Mouse (Mus musculus) megakaryocyte, embryonic 14.5 days (primary cell): ENCODE data around the gene Slc22a23. TPM values are rescaled to one million over a fixed set of nuclear protein-coding genes. Genes with fewer than 3 reads are reported as not detected.

Experiments
- H3K27me3 ChIP-seq: replicated peaks from 2 replicates; pipeline ENCODE3; 2012; ENCODE audit warnings: inconsistent platforms
- H3K36me3 ChIP-seq: replicated peaks from 2 replicates; pipeline ENCODE3; 2012; ENCODE audit warnings: low read length, inconsistent platforms, mixed read lengths
- H3K4me1 ChIP-seq: 2 replicates; pipeline ENCODE4 v1.6.1; 2012; ENCODE audit warnings: inconsistent platforms
- H3K4me3 ChIP-seq: replicated peaks from 2 replicates; pipeline ENCODE3; 2012; ENCODE audit warnings: moderate library complexity, mild to moderate bottlenecking, inconsistent platforms
- H3K9me3 ChIP-seq: 2 replicates; pipeline ENCODE4 v1.6.1; 2012; ENCODE audit warnings: inconsistent platforms
- FLI1 ChIP-seq: IDR thresholded peaks from 2 replicates; pipeline ENCODE4 v1.6.1; 2012; ENCODE audit warnings: low read length, inconsistent platforms, mixed read lengths
- GATA1 ChIP-seq: IDR thresholded peaks from 3 replicates; pipeline ENCODE4 v1.6.1; 2012; ENCODE audit warnings: mixed read lengths, low read length, inconsistent platforms, borderline replicate concordance
- polyA plus RNA-seq: library from polyadenylated mRNA; stranded (reverse); fragments of >175 nt; gene quantifications from 2 replicates; pipeline ENCODE4 v1.2.3, GENCODE M21; 2012; ENCODE audit warnings: low replicate concordance; ENCODE audit not compliant: insufficient read depth

The Slc22a23 gene
- polyA plus RNA-seq, 1 experiment = 33.9 TPM

GRCm38 (mm10) chr13:34242211-34242610 is 102.8 kb downstream of the Slc22a23 start:
- TF ChIP-seq FLI1 (no peak), GATA1 (no peak)
- Histone ChIP-seq H3K4me1 (peaks cover 73% of the 10 kb centered on the region), H3K36me3 (peaks cover 82% of the 10 kb centered on the region)

GRCm38 (mm10) chr13:34240087-34240428 is 104.9 kb downstream of the Slc22a23 start:
- H3K36me3 ChIP-seq = peaks cover 78% of the 10 kb centered on the region
- no peak for TF ChIP-seq GATA1
- no peak for TF ChIP-seq FLI1
- no peak overlapping the region for H3K4me3 ChIP-seq
- H3K27me3 ChIP-seq = no peaks in the 10 kb centered on the region
- H3K4me1 ChIP-seq = peaks cover 71% of the 10 kb centered on the region
- H3K9me3 ChIP-seq = no peaks in the 10 kb centered on the region

More at GRCm38 (mm10) chr13:34242211-34242610, 102.8 kb downstream of the Slc22a23 start:
- Histone ChIP-seq H3K4me3 (peak overlapping the region; percentile 46), H3K9me3 (no peaks in the 10 kb centered on the region), H3K27me3 (no peaks in the 10 kb centered on the region)

- Histone ChIP-seq H3K4me3 (no peak overlapping the region), H3K4me1 (peaks cover 73% of the 10 kb centered on the region), H3K36me3 (peaks cover 77% of the 10 kb centered on the region), H3K9me3 (no peaks in the 10 kb centered on the region), H3K27me3 (no peaks in the 10 kb centered on the region)
- TF ChIP-seq GATA1 (no peak), FLI1 (no peak)
Observed at GRCm38 (mm10) chr13:34239371-34240086, 105.5 kb downstream of the Slc22a23 start.

GRCm38 (mm10) chr13:34238646-34239290 is 106.2 kb downstream of the Slc22a23 start:
- Histone ChIP-seq H3K36me3 (peaks cover 77% of the 10 kb centered on the region), H3K4me3 (no peak overlapping the region), H3K27me3 (no peaks in the 10 kb centered on the region), H3K4me1 (peaks cover 76% of the 10 kb centered on the region), H3K9me3 (no peaks in the 10 kb centered on the region)
- TF ChIP-seq FLI1 = no peak

GRCm38 (mm10) chr13:34235056-34235455 is 109.9 kb downstream of the Slc22a23 start:
- Histone ChIP-seq H3K9me3 (no peaks in the 10 kb centered on the region), H3K4me1 (peaks cover 78% of the 10 kb centered on the region), H3K36me3 (peaks cover 64% of the 10 kb centered on the region), H3K4me3 (no peak overlapping the region), H3K27me3 (no peaks in the 10 kb centered on the region)
- TF ChIP-seq FLI1 (no peak), GATA1 (no peak)

GRCm38 (mm10) chr13:34234439-34234838 is 110.5 kb downstream of the Slc22a23 start:
- H3K9me3 ChIP-seq = no peaks in the 10 kb centered on the region
- H3K4me3 ChIP-seq = no peak overlapping the region
- no peak for TF ChIP-seq FLI1
- TF ChIP-seq GATA1 = no peak
- H3K4me1 ChIP-seq = peaks cover 83% of the 10 kb centered on the region
- no peaks in the 10 kb centered on the region for H3K27me3 ChIP-seq
- H3K36me3 ChIP-seq = peaks cover 67% of the 10 kb centered on the region

GRCm38 (mm10) chr13:34232992-34233391 is 112.0 kb downstream of the Slc22a23 start:
- H3K36me3 ChIP-seq = peaks cover 67% of the 10 kb centered on the region
- no peak for TF ChIP-seq FLI1
- TF ChIP-seq GATA1 = no peak

GRCm38 (mm10) chr13:34228905-34229304 is 116.1 kb downstream of the Slc22a23 start:
- no peaks in the 10 kb centered on the region for H3K9me3 ChIP-seq
- H3K4me3 ChIP-seq = peak overlapping the region; percentile 46
- no peaks in the 10 kb centered on the region for H3K27me3 ChIP-seq
- H3K36me3 ChIP-seq = peaks cover 66% of the 10 kb centered on the region
- TF ChIP-seq FLI1 (no peak), GATA1 (no peak)
- peaks cover 73% of the 10 kb centered on the region for H3K4me1 ChIP-seq

More at GRCm38 (mm10) chr13:34232992-34233391, 112.0 kb downstream of the Slc22a23 start:
- Histone ChIP-seq H3K4me1 (peaks cover 90% of the 10 kb centered on the region), H3K27me3 (no peaks in the 10 kb centered on the region), H3K4me3 (no peak overlapping the region), H3K9me3 (no peaks in the 10 kb centered on the region)

GRCm38 (mm10) chr13:34227720-34228661 is 117.0 kb downstream of the Slc22a23 start:
- Histone ChIP-seq H3K9me3 (no peaks in the 10 kb centered on the region), H3K27me3 (no peaks in the 10 kb centered on the region), H3K4me3 (no peak overlapping the region), H3K4me1 (peaks cover 67% of the 10 kb centered on the region), H3K36me3 (peaks cover 65% of the 10 kb centered on the region)
- TF ChIP-seq GATA1 (no peak), FLI1 (no peak)

GRCm38 (mm10) chr13:34226940-34227339 is 118.0 kb downstream of the Slc22a23 start:
- peaks cover 62% of the 10 kb centered on the region for H3K4me1 ChIP-seq
- H3K4me3 ChIP-seq = no peak overlapping the region
- TF ChIP-seq GATA1 (no peak), FLI1 (no peak)
- H3K36me3 ChIP-seq = peaks cover 70% of the 10 kb centered on the region
- H3K27me3 ChIP-seq = no peaks in the 10 kb centered on the region
- H3K9me3 ChIP-seq = no peaks in the 10 kb centered on the region
